Mouse (Mus musculus) forebrain, embryonic 16.5 days (tissue): Measurements from ENCODE around the gene Fbln7. TPM values are rescaled to one million over a fixed set of nuclear protein-coding genes. Genes with fewer than 3 reads are reported as not detected.

Experiments used
- ATAC-seq: fragments of 200-750 bp; cut with Nextera tagmentation; 2 replicates; pipeline ENCODE4 v1.8.0; 2017; ENCODE audit warnings: mild to moderate bottlenecking, moderate library complexity
- H3K27ac ChIP-seq: fragments of 300-500 bp; sonication (generic); 2 replicates; pipeline ENCODE4 v1.5.1; 2014; ENCODE audit warnings: low read length, control low read depth
- H3K27me3 ChIP-seq: fragments of 300-500 bp; sonication (generic); replicated peaks from 2 replicates; pipeline ENCODE4 v1.6.1; 2014; ENCODE audit warnings: low read length; ENCODE audit not compliant: control insufficient read depth, insufficient read depth
- H3K36me3 ChIP-seq: fragments of 300-500 bp; sonication (generic); 2 replicates; pipeline ENCODE4 v1.6.1; 2014; ENCODE audit not compliant: control insufficient read depth, insufficient read depth
- H3K4me1 ChIP-seq: fragments of 300-500 bp; sonication (generic); replicated peaks from 2 replicates; pipeline ENCODE4 v1.6.1; 2014; ENCODE audit warnings: low read length; ENCODE audit not compliant: control insufficient read depth, insufficient read depth
- H3K4me2 ChIP-seq: fragments of 300-500 bp; sonication (generic); 2 replicates; pipeline ENCODE4 v1.6.1; 2014; ENCODE audit warnings: mild to moderate bottlenecking, low read length, control low read depth
- H3K4me3 ChIP-seq: fragments of 300-500 bp; sonication (generic); replicated peaks from 2 replicates; pipeline ENCODE4 v1.5.1; 2014; ENCODE audit warnings: mild to moderate bottlenecking, low read length, control low read depth
- H3K9ac ChIP-seq: fragments of 300-500 bp; sonication (generic); replicated peaks from 2 replicates; pipeline ENCODE4 v1.6.1; 2014; ENCODE audit warnings: low read depth, low read length, control low read depth
- H3K9me3 ChIP-seq: fragments of 300-500 bp; sonication (generic); 2 replicates; pipeline ENCODE4 v1.6.1; 2016; ENCODE audit warnings: low read length; ENCODE audit not compliant: control insufficient read depth
- WGBS: fragments of 180-500 bp; shearing (Covaris S2); extraction: QIAGEN DNeasy Blood & Tissue Kit; methylation state at CpG from one replicate; pipeline ENCODE4 v1.1.7; 2014; 5-methylcytosine and 5-hydroxymethylcytosine counted together
- microRNA-seq: library from miRNA; unstranded; fragments of <30 nt; microRNA quantifications from one replicate; pipeline ENCODE4, GENCODE M21; 2017
- polyA plus RNA-seq: library from polyadenylated mRNA; unstranded; fragments of >200 nt; fragmentation: Nextera tagmentation; extraction: Ambion mirVana; gene quantifications from 2 replicates; pipeline ENCODE4 v1.2.1, GENCODE M21; 2015

Gene Fbln7
- polyA plus RNA-seq, 1 experiment from 2014 or later = 2.4 TPM

DNA sequence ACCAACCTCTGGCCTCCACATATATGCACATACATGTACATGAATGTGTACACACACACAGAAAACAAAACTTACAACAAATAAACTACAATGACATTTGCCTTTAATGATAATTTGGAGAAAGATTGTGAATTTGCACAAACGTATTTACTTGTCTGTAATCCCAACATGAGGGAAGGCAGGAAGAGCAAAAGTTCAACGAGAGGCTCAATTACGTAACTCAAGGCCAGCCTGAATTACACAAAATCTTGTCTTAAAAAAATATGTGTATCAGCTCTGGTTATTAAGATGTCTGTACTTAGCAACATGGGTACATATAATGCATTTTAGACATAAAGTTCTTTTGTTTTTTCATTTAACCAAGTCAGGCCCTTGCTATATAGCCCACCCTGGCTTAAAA is 73.5 kb downstream of the Fbln7 start:
- no peak for ATAC-seq
- no peak overlapping the region for H3K27ac ChIP-seq
- H3K4me1 ChIP-seq = no peaks in the 10 kb centered on the region
- no peaks in the 10 kb centered on the region for H3K27me3 ChIP-seq
- H3K9ac ChIP-seq = no peak overlapping the region
- H3K4me2 ChIP-seq = no peak overlapping the region
- H3K36me3 ChIP-seq = peaks cover 5% of the 10 kb centered on the region; the same call in 1 of the 2 replicates
- WGBS = 91% methylated on average over 3 of the region's 3 CpGs
- H3K4me3 ChIP-seq = no peak overlapping the region
- H3K9me3 ChIP-seq = no peaks in the 10 kb centered on the region

DNA sequence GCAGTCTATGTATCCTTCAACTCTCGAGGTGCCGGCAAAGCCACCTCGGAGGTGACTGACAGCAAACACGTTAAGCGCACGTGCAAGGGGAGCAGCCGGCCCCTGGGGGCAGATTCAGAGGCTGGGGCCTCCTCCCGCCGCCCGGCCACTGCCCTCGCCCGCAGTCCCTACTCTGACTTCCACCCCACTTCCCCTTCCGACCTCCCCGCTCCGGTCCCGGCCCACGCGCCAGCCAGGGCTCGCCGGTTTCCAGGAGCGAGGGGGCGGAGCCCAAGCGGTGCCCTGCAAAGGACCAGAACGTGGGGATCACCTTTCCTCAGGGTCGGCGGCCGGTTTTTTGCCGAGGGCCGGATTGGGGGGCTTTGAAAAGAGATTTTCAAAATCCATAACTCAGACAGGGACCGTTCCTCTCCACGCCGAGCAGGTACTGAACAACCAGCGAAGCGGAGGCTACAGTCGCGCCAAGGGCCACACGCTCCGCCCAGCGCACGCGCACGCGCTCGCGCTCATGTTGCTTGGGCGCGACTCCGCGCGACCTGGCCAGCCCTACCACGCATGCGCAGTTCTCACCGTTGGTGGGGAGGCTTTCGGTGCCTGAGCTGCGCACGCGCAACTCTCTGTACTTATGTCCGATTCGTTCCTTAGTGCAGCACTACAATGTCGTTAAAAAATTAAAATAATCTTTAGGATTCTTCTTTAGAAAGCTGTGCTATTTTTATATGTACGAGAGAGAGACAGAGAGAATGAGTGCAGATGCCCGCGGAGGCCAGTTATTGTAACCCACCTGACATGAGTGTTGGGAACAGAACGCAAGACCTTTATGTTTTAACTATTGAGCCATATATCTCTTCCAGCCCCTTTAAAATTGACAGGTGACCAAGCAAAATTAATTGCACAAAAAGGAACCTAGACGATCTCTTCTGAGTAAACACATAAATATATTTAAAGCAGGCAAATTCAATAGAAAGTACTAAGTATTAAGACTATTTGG is 81.1 kb downstream of the Fbln7 start, which contains the start of gene Zc3h8:
Zc3h8 (minus strand) TSS at position 540 of the 991 bp plus-strand sequence.
- Histone ChIP-seq H3K9ac (peak within 1 kb of the TSS; percentile 80), H3K4me3 (peak within 1 kb of the TSS; percentile 84), H3K27me3 (no peaks in the 10 kb centered on the region), H3K27ac (peak within 1 kb of the TSS; percentile 74), H3K4me2 (peak within 1 kb of the TSS; percentile 76), H3K4me1 (peaks cover 4% of the 10 kb centered on the region), H3K36me3 (no peaks in the 10 kb centered on the region), H3K9me3 (no peaks in the 10 kb centered on the region)
- peak; percentile 94 for ATAC-seq
- 2% methylated on average over 65 of the region's 65 CpGs for WGBS

Small RNA genes within 50 kb of the gene (microRNA-seq; reads per million reads assigned to microRNA genes)
- not detected for gene Gm22859

Other genes with a start within 250 kb of the Fbln7 start
- 59.5 and 62.2 TPM in 2 replicates for gene Anapc1, start 175.6 kb upstream of the Fbln7 start, polyA plus RNA-seq
- gene Mertk, start 164.0 kb upstream of the Fbln7 start, polyA plus RNA-seq = 0.73 and 1.2 TPM in 2 replicates
- 45.3 and 45.5 TPM in 2 replicates for gene Tmem87b, start 44.9 kb upstream of the Fbln7 start, polyA plus RNA-seq
- 9.6 and 13.0 TPM in 2 replicates for gene Zc3h8, start 81.1 kb downstream of the Fbln7 start, polyA plus RNA-seq
- 4.6 and 5.0 TPM in 2 replicates for gene Zc3h6, start 104.4 kb downstream of the Fbln7 start, polyA plus RNA-seq
- 16.2 and 19.5 TPM in 2 replicates for gene Gm10762, start 104.7 kb downstream of the Fbln7 start, polyA plus RNA-seq
- 0.12 and 0.34 TPM in 2 replicates for gene Vinac1, start 185.2 kb downstream of the Fbln7 start, polyA plus RNA-seq
- gene Ttl, start 203.0 kb downstream of the Fbln7 start, polyA plus RNA-seq = 33.5 and 35.9 TPM in 2 replicates
- gene Polr1b, start 238.0 kb downstream of the Fbln7 start, polyA plus RNA-seq = 18.6 and 19.1 TPM in 2 replicates